Mouse (Mus musculus): Measurements from ENCODE around the gene Eif2b3. TPM values are rescaled to one million over a fixed set of nuclear protein-coding genes. Genes with fewer than 3 reads are reported as not detected.

Eif2b3 gene
- total and polyA plus RNA-seq, 3 experiments = 49.9 to 96.2 (median 84.9) TPM

DNA sequence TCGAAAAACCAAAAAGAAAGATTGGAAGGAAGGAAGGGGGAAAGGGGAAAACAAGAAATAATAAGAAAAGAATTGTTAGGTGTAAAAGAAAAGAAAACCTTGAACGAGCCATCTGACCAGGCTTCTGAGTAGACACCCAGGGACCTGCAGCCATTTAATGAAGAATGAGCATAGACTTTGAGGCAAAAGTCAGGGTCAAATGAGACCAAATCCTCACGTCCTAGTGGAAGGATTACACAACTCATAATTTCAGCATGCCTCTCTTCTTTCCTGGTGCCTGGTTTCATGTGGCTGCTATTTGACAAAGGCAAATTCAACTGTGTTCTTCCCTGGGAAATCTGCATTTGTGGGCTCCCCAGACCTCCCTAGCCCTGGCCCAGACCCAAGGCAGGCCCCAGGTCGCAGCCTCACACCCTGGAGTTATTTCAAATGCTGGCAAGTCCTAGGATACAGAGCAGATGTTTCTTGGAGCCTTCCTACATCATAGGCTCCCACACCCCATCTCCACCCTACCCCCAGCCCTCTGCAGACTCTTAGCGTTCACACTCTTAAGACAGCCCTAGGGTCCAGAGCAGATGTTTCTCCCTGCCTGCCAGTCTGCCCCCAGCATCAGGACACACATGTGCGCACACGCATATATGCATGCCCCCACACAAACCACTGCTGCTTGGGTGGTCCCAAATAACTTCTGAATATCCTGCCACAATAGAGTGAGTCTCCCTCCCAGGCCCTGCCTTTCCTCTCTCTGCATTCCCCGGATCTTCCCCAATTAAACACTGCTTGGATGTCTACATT is 79.0 kb downstream of the Eif2b3 start:
- dilution Hi-C loops (cut with MboI; ENCODE audit: extremely low pct_ligation_motif_present, extremely low pct_unique_long_range_greater_than_20kb, low sequenced_read_pairs) = no loop called here

DNA sequence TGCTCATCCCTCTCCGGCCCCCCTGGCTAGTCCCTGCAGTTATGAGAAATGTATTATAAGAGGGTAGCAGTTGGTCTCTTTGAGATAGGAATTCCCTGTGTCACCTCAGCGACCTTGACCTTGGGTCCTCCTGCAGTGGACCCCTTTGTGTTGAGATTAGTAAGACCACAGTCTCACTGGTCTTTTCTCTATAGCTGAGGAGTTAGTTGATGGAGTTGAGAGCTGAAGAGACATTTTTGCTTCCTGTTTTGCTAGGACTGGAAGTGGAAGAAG is 79.5 kb downstream of the Eif2b3 start:
- Histone ChIP-seq H3K36me3 (replicated peaks in 1 of 2; ENCODE audit: control insufficient read depth in 1 of 2, insufficient read depth in 1 of 2, low read length in 1 of 2) (no peaks in the 10 kb centered on the region), H3K79me2 (replicated peaks; ENCODE audit: control insufficient read depth, extremely low read depth, insufficient read depth, poor library complexity, severe bottlenecking) (no peaks in the 10 kb centered on the region), H3K9ac (ENCODE audit: insufficient read depth, low read depth) (no peak overlapping the region), H3K4me2 (ENCODE audit: insufficient read depth, low read depth, poor library complexity, severe bottlenecking) (no peak overlapping the region), H3K9me3 (replicated peaks; ENCODE audit: low read length) (no peaks in the 10 kb centered on the region), H3K4me3 (replicated peaks in 1 of 3; ENCODE audit: low read depth in 2 of 3, low read length in 2 of 3, poor library complexity in 1 of 3) (no peak overlapping the region), H3K27me3 (replicated peaks) (no peaks in the 10 kb centered on the region), H3K27ac (ENCODE audit: insufficient read depth, low read depth) (no peak overlapping the region), H3K4me1 (ENCODE audit: control insufficient read depth in 1 of 2, insufficient read depth in 2 of 2) (peaks cover 0 to 7% of the 10 kb centered on the region in 2 experiments; a peak in 2 of 4 replicates)
- DNase-seq (ENCODE audit: extremely low read depth) = no peak
- dilution Hi-C loops (cut with MboI; ENCODE audit: extremely low pct_ligation_motif_present, extremely low pct_unique_long_range_greater_than_20kb, low sequenced_read_pairs) = no loop called here
- in situ Hi-C loops (cut with MboI; ENCODE audit: low pct_ligation_motif_present, low pct_unique_long_range_greater_than_20kb, low sequenced_read_pairs) = no loop called here
- no peak for TF ChIP-seq RCOR1 (conservative IDR thresholded peaks at IDR 0.05; ENCODE audit: low read depth, low read length)
- TF ChIP-seq USF1 (IDR thresholded peaks at IDR 0.05; ENCODE audit: low read depth, low read length) = no peak
- no peak for TF ChIP-seq TBP (conservative IDR thresholded peaks at IDR 0.05; ENCODE audit: low read depth, low read length)
- TF ChIP-seq NELFE (IDR thresholded peaks at IDR 0.05; ENCODE audit: low read depth, low read length) = no peak
- no peak for TF ChIP-seq BHLHE40 (IDR thresholded peaks at IDR 0.05; ENCODE audit: low read depth, low read length)
- no peak for TF ChIP-seq ZNF384 (IDR thresholded peaks at IDR 0.05; ENCODE audit: low read depth, low read length)
- TF ChIP-seq JUND (conservative IDR thresholded peaks at IDR 0.05; ENCODE audit: low read depth, low read length) = no peak
- no peak for TF ChIP-seq ZKSCAN1 (IDR thresholded peaks at IDR 0.05; ENCODE audit: borderline replicate concordance, low read depth, low read length)

More for the DNA sequence above, 79.0 kb downstream of the Eif2b3 start:
- Histone ChIP-seq H3K9ac (ENCODE audit: insufficient read depth, low read depth) (no peak overlapping the region), H3K36me3 (replicated peaks in 1 of 2; ENCODE audit: control insufficient read depth in 1 of 2, insufficient read depth in 1 of 2, low read length in 1 of 2) (no peaks in the 10 kb centered on the region), H3K79me2 (replicated peaks; ENCODE audit: control insufficient read depth, extremely low read depth, insufficient read depth, poor library complexity, severe bottlenecking) (no peaks in the 10 kb centered on the region), H3K27ac (ENCODE audit: insufficient read depth, low read depth) (no peak overlapping the region), H3K4me2 (ENCODE audit: insufficient read depth, low read depth, poor library complexity, severe bottlenecking) (no peak overlapping the region), H3K27me3 (replicated peaks) (no peaks in the 10 kb centered on the region), H3K9me3 (replicated peaks; ENCODE audit: low read length) (no peaks in the 10 kb centered on the region), H3K4me3 (replicated peaks in 1 of 3; ENCODE audit: low read depth in 2 of 3, low read length in 2 of 3, poor library complexity in 1 of 3) (no peak overlapping the region), H3K4me1 (ENCODE audit: control insufficient read depth in 1 of 2, insufficient read depth in 2 of 2) (peaks cover 0 to 7% of the 10 kb centered on the region in 2 experiments; a peak in 2 of 4 replicates)
- TF ChIP-seq SIN3A (IDR thresholded peaks at IDR 0.05; ENCODE audit: low read length) (no peak), JUND (conservative IDR thresholded peaks at IDR 0.05; ENCODE audit: low read depth, low read length) (no peak), MYC (IDR thresholded peaks at IDR 0.05; ENCODE audit: low read depth, low read length) (no peak), EP300 (IDR thresholded peaks at IDR 0.05; ENCODE audit: low read length) (no peak), BHLHE40 (IDR thresholded peaks at IDR 0.05; ENCODE audit: low read depth, low read length) (no peak), NRF1 (IDR thresholded peaks at IDR 0.05; ENCODE audit: low read depth, low read length) (no peak), CTCF (conservative IDR thresholded peaks at IDR 0.05 in 1 of 2, IDR thresholded peaks at IDR 0.05 in 1 of 2; ENCODE audit: low read depth in 2 of 2, low read length in 2 of 2) (no peak), ZC3H11A (IDR thresholded peaks at IDR 0.05; ENCODE audit: low read depth, low read length) (no peak), MAZ (IDR thresholded peaks at IDR 0.05; ENCODE audit: low read depth, low read length) (no peak), MAFK (IDR thresholded peaks at IDR 0.05; ENCODE audit: insufficient replicate concordance, low read length) (no peak), HCFC1 (IDR thresholded peaks at IDR 0.05; ENCODE audit: low read depth, low read length) (no peak), NELFE (IDR thresholded peaks at IDR 0.05; ENCODE audit: low read depth, low read length) (no peak), RAD21 (IDR thresholded peaks at IDR 0.05; ENCODE audit: low read depth, low read length) (no peak), MAX (IDR thresholded peaks at IDR 0.05; ENCODE audit: low read length) (no peak), PAX5 (IDR thresholded peaks at IDR 0.05; ENCODE audit: low read length) (no peak), CHD1 (IDR thresholded peaks at IDR 0.05; ENCODE audit: low read depth, low read length) (no peak), USF2 (conservative IDR thresholded peaks at IDR 0.05; ENCODE audit: low read depth, low read length) (no peak), IRF4 (IDR thresholded peaks at IDR 0.05; ENCODE audit: low read depth, low read length) (no peak)
- no peak for DNase-seq (ENCODE audit: extremely low read depth)
- in situ Hi-C loops (cut with MboI; ENCODE audit: low pct_ligation_motif_present, low pct_unique_long_range_greater_than_20kb, low sequenced_read_pairs) = no loop called here
